Mouse (Mus musculus) kidney, adult 18-20 months (tissue): Measurements from ENCODE around the gene Mat1a.

Source experiments
- DNase-seq: peaks from one replicate; pipeline ENCODE4 v3.0.0; 2021

Mat1a gene

DNA sequence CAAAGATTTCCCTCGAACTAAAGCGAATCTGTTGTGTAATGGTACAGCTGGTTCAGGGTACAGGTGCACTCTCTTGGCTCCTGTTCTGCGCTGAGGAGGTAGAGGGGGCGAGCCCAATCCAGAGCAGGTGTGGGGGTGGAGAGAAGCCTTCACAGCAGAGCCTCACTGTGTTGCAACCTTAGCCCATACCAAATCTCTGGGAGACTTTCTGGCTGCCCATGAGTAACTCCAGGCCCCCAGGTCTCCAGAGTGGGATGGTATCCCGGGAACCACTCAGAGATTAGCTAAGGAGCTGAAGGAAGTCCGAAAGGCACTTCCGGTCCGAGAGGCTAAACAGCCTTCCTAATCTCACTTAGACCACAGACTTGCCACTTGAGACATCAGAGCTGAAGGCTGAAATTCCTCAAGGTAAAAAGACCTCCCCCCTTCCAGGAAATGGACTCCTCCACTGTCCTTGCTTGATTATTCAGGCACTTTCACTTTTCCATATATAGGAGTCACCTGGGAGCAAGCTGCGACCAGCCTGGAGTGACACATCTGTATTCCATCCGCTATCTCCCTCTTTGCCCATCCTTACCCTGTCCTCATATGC is at the start of gene Mat1a:
Gene Mat1a, plus strand, starts transcription at position 183 of the 592 bp plus-strand sequence.
- no peak for DNase-seq

DNA sequence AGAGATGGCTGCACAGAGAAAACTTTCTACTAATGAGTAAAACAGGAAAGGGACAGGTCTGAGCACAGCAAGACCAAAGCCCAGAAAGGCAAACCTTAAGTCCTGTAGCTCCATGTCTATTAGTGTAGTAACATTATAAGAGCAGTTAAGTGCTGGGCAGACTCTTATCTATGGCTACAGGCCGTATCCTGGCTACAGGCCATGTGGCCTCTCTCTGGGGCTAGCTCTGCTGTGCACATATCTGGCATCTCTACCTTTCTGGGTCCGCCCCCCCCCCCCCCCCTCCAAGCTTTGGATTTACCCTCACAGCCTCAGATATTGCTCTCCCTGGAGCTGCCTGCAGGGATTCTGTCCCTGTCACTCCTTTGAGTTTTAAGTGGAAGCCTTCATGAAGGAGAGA is 39.7 kb upstream of the Mat1a start:
- no peak for DNase-seq

DNA sequence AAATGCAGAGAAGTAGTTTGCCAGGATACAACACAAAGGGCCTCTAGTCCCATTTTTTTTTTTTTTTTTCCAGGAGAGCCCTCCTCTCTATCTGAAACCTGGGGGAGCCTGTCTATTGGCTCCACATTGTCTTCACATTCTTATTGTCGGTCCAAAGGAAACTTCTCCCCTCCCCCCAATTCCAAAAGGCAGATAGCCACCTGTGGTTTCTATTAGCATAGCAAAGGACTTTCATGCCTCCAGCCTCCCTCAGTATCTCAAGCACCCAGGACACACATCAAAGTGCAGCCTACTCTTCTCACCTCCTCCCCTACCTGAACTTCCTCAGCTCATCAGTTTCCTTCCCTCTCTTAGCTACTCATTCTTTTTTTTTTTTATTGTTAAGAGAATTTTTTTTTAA is 38.4 kb upstream of the Mat1a start:
- no peak for DNase-seq

DNA sequence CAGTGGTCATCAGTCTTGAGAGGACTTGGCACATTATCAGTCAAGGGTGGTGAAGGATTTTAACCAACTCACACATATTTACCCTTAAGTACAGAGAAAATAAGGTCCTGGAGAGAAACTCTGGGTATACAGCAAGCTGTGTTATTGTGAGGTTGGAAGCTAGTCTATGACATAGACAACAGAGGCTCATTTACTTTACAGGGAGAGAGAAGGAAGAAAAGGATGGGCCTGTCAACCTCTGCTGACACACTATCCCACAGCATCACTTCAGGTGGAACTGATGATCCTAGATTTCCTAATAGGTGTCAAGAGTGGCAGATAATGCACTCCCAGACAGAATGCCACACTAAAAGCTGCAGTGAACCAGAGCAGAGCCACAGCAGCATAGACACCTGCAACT is 35.7 kb upstream of the Mat1a start, which contains the start of gene Dydc2:
Gene Dydc2, minus strand, starts transcription at position 101 of the 400 bp plus-strand sequence.
- no peak for DNase-seq

DNA sequence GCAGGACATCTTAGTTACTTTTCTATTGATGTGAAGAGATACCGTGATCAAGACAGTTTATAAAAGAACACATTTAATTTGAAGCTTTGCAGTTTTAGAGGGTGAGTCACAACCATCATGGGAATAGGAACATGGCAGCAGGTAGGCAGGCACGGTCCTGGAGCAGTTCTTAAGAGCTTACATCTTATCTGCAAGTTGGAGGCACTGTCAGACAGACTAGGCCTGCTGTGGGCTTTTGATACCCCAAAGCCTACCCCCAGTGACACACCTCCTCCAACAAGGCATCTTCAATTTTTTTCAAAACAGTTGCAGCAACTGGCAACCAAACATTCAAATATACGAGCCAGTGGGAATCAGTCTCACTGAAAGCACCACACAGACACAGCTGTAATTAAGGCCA is 34.5 kb upstream of the Mat1a start:
- no peak for DNase-seq

DNA sequence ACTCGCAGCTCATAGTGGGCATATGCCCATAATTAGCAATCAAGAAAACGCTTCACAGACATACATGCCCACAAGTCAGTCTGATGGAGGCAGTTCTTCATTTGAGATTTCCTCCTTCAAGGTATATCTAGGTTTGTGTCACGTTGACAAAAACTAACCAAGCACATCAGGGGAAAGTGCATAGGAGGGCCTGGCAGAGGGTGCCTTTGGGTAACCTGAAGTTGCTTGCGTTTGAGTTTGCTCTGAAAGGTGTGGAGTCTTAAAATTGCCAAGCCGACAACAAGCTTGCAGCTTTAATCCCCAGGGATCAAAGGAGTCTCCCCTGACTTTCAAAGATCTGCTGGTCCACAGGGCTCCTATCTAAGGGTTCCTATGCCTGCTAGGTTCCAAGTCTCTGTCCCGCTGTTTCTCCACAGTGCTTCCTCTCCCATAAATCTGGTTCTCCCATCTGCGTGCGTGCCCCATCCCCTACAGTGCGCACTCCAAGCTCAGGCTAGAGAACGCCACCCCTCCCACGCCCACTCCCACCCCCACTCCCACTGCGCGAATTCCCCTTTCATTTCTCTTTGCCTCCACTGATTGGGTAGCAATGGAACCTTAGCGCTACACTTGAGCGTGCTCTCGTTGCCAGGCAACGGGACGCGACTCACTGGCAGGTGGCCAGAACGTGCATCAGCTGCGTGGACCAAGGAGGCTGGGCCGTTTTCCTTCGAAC is 32.4 kb upstream of the Mat1a start, which contains the start of gene Dydc1:
Gene Dydc1, plus strand, starts transcription at position 683 of the 715 bp plus-strand sequence.
- peak; percentile 58 for DNase-seq

DNA sequence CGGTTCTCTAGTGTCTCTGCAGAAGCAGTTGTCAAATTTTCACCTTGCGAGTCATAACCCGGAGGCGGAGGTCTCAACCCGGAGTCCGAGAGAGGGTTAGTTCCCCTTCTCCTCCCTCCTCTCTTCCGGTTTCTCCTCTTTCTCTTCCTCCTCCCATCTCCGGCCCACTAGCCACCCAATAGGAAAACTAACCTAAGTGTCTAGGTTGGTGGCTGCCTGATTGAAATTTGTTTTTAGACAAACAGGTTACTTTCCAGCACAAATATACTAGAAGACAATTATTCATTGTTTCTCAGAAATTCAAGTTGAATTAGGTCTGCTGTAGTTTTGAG is 31.9 kb upstream of the Mat1a start:
- DNase-seq: no peak

DNA sequence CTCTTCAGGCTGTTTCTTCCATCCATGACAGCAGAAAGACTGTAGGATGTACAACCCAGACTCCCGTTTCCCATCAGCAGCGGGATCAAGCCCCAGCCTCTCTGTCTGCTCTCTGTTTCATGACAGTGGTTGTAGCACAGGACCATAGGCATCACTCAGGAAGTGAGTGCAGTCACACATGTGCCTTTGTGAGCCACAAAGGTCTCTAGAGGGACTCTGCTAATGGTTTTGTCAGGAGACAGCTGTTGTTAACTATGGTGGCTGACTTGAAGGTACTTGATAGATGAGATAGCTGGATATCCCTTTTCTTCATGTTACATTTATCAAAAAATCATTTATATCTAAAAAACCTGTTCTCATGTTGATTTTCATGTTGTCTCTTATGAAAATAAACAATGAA is 22.4 kb upstream of the Mat1a start:
- DNase-seq: no peak

DNA sequence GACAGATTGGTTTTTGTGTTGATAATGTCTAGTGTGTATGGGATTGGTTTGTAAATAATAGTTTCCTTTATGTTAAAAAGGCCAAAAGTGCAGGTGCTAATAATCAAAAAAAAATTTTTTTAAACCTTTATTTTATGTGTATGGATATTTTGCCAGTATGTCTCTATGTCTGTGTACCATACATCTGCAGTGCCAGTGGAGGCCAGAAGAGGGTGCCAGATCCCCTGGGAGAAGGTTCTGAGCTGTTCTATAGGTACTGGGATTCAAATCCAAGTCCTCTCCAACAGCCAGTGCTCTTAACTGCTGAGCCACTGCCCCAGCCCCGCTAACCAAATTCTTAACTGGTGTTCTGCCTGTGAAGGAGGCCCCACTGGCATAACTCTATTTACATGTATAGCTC is 17.3 kb upstream of the Mat1a start:
- peak; percentile 29 for DNase-seq

DNA sequence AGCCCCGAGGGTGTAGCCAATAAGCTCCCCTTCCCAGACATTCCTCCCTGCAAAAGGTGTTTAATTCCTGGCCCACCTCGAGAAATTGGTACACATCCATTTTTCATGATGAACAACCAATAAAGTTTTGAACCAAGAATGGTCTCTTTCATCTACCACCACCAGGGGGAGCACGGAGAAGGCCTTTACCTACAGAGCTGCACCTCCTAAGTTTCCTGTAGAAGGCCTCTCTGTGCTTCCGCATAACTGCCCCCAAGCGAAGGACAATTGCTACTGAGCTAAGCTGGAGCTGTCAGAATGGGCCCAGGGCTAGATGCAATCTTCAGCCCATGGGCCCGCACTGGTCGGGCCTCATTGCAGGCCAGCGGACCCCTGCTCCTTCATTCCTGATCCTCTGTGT is 14.1 kb upstream of the Mat1a start:
- DNase-seq: peak; percentile 8

DNA sequence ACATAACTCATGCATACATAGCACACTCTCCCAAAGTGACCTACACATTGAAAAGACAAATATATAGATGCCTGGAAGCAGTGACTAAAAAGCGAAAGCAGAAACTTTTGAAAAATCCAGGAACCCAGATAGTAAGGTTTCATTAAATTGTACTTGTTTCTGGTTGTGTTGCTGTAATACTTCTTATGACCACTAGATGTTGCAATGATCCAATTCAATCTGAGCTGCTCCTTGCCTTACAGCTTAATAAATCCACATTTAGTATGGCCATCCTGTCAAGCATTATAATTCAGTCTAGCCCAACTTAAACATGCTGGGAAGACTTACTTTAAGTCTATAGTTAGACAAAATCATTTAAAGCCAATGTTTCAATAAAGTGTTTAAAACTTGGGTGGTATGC is 10.7 kb upstream of the Mat1a start:
- no peak for DNase-seq

DNA sequence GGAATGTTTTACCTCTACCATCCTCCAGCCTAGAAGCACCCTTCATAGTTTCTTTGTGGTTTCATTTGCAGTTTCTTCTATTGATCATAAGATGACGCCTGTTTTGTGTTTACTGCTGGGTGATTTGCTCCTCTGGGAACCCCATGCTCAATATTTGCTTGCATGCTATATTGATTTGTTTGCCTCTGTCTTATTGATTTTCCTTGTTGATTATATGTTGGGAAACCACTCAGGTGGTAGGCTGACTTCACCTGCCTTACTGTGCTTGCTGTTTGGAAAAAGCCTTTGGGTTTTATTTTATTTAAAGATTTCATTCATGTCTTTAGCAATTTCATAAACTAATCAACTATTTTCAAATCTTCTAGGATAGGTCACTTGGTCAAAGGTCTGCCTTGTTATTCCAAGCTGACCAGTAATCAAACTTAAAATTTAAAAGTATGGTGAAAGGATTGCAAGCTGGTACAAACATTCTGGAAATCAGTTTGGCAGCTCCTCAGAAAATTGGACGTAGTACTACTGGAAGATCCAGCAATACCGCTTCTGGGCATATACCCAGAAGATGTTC is 8.5 kb upstream of the Mat1a start:
- DNase-seq: no peak

DNA sequence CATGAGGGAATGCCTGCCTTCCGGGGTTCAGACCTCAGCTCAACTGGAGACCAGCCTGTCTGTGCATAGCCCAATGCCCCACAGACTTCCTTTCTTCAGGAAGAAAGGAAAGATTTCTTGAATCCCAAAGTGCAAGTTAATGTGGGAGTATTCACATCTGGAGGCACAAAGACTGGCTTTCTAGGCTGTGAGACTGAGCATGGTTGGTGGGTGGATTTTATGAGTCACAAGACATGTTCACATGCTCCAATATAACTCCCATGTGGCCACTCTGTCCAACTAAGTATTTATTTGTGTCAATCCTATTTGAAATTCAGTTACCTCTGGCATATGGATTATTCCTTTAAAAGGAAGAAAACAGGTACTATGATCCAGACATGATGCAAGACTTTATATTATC is 6.1 kb upstream of the Mat1a start:
- DNase-seq: no peak

DNA sequence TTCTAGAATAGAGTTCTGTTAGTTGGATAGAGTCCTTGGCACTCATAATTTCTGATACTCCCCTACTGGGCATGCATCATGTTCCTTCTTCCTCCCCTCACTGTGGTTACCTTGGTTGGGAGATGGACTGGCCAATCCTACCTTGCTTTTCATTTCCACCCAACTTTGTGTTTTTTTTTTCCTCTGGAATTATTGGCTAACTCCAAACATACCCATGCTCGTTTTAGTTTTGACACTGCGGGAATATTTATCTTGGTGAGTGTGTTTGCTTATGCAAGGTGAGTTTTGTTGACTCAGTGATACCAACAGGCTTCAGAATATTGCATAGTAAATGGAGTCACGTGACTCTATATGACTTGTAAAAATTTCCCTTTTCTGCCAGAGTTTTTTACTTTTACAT is 4.1 kb upstream of the Mat1a start:
- DNase-seq: no peak

DNA sequence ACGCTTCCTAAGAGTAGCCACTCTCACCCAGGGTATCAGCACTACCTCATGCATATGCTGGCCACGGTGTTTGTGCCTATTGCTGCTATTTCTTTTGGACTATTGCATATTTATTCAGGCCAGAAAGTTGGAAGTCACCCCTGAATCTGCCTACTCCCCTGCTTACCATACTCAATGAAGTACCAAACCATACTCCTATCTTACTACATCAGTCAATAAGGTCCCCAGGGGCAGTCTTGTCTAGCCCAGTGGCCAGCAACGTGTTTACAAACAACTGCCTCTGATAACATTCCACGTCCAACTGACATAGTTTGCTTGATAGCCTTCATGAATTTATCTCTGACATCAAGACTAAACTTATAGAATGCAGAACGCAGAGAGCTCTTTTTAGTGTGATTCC is 3.6 kb upstream of the Mat1a start:
- no peak for DNase-seq

DNA sequence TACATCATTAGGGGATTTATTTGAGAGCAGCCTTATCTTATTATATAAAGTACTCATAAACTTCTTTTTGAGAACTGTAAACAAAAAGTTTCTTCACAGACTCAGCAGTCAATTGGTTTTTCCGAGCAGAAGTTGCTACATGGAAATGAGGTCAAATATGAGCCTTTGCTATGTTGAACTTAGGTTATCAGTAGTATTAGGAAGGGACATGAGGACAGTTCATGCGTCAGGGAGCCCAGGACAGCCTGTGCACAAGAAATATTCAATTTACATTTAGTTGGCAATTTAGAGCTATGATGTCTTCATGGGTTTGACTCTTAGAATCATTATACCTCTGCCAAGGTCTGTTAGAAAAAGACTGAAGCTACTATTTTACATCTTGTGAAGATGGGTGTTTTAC is 2.6 kb upstream of the Mat1a start:
- DNase-seq: no peak

DNA sequence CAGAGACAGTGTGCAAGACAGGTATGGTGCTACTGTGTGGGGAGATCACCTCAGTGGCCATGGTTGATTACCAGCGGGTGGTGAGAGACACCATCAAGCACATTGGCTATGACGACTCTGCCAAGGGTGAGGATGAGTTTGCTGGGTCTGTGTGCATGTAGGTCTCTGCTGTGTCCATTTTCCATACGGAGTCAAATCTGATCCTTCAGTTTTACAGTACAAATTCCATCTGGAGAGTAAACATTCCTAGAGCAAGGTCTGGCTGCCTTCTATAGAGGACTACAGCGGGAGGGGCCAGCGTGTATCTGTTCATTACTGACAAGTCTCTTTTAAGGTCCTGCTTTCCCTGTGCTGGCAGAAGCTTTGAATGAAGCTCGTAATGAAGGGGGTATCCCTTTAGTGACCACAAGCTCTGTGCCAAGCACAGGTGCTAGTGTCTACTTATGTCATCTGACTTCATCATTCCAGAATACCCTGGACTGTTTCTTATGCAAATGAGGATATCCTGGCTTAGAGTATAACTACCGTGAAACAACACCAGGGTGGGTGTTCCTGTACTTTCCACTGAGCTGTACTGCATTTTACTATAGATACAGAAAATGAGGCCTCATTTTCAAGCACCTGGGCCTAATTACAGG is 6.3 kb downstream of the Mat1a start:
- no peak for DNase-seq

DNA sequence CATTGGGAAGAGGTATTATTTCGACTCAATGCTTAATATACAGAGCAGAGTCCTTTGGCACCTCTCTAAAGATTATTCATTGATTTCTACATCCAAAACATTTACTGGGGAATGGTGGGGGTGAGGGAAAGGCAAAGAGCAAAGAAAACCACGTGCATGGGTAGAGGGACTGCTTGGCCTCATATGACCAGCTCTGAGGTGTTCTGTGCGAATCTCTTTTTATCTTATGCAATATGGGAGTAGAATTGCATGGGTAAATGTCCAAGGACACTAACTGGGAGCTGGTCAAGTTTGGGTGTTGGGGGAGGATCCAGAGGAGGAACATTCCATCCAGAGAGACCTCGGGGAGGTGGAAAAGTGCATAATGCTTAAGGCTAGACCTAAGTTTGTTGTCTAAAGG is 8.1 kb downstream of the Mat1a start:
- no peak for DNase-seq

DNA sequence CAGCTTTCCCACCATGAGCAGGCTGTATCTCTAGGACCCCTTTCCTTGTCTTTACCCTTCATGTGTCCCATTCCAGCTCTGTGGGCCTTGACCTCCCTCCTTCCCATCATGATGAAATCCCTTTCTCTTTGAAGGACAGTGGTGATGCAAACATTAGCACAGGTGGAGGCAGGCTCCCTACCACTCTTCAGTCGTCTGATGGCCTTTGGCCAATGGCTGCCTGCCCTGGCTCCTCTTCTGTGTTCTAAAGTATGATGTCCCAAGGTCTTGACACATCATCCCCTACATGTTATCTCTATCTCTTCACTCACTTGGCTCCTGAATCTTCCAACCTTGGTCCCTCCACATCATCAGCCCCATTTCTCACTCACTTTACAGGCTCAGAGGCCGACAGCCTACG is 11.4 kb downstream of the Mat1a start:
- DNase-seq: no peak

DNA sequence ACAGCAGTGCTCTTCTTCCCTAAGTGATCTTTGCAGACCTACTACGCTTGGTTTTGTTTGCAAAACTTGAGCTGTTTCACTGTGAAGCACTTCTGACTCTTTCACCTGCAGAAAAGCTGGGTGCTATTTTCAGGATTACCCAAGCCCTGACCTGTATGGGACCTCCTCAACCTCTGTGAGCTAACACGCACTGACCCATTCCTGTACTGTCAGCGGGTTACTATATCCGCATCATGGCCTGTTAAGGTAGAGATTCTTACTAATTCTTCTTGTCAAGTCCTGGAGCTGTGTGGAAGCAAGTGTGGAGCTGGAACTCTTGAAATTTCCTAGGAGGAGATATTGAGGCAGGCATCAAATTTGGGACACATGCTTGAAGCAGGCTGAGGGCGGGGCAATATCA is 19.8 kb downstream of the Mat1a start:
- no peak for DNase-seq

DNA sequence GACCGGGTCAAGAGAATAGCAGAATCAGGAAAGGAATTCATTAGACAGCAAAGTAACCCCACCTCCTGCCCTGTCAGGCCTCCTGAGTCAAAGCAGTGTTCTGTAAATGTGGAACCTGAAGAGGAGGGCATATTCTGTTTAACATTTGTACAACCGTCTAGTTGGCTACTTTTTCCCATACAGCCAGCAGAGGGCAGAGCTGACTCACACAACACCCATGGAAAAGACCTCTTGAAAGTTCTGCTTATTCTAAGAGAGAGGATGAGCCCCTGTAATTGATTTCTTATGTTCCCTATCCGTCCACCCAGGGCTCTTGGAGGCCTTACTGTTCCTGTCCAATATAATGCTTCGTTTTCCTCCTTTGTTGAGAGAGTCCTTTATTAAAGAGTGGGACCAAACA is 23.2 kb downstream of the Mat1a start:
- DNase-seq: peak; percentile 50

DNA sequence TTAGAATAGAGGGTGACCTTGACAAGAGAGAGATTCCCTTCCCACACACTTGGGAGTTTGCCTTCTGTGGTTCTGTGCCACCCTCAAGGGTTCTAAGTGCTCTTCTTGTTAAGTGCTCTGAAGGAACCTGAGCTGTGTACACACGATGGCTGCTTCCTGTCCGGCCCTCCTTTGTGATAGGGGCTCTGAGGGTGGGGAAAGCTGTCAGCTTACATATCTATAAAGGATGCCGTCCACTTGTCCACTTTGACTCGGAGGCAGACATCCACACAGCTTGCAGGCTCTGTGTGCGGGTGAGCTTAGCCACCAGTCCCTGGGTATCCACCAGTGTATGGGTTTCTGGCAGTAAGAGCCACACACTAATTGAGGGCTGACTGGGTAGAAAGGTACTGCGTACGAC is 26.7 kb downstream of the Mat1a start, which contains the start of gene Sftpa1:
Gene Sftpa1, plus strand, starts transcription at position 243 of the 400 bp plus-strand sequence.
- DNase-seq: no peak

DNA sequence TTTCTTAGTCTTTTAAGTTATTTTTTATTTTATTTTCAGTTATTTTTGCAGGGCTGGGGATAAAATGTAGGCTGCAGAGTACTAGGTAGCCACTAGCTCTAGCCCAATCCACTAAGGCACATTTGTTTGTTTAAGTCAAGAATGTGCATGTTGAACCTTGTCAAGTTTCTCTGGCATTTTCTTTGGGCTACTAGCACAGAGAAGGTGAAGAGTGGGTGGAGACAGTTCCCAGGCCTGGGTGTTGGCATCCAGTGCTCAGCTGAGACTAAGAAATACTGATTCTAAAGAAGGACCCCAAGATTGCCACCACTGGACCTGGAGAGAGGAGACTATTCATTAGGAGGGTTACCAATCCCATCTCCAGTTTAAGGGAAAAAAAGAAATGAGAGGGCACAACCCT is 32.2 kb downstream of the Mat1a start:
- no peak for DNase-seq

DNA sequence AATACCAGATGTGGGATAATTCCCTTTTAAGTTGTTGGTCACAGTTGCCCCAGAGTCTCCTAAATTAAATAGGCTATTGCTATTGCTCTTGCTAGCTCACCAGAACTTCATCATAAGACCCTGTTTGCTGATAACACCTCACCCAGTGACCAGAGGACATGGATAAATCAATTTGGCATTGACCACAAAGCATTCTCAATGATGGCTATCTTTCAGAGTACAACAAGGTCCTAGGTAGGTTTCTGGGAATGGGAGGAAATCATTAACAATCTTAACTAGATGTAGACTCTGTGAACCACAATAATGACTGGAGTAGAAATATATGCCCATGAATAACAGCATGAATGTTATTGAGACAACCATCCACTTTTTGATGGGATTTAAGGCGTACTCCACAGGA is 35.9 kb downstream of the Mat1a start:
- DNase-seq: no peak
